Mouse (Mus musculus) limb, embryonic 11.5 days (tissue): Measurements from ENCODE around the gene Clcn6. TPM values are rescaled to one million over a fixed set of nuclear protein-coding genes. Genes with fewer than 3 reads are reported as not detected.
A peak's percentile ranks its signal among the peaks of the same experiment; 100 is the strongest.

Experiments used
- ATAC-seq: fragments of 200-750 bp; cut with Nextera tagmentation; 2 replicates; pipeline ENCODE4 v1.8.0; 2017; ENCODE audit warnings: low read depth; ENCODE audit not compliant: insufficient number of reproducible peaks, low FRiP score, low TSS enrichment
- DNase-seq: peaks from one replicate; pipeline ENCODE4 v3.0.0-alpha.2; 2015; ENCODE audit warnings: low spot score
- H3K27ac ChIP-seq: fragments of 300-500 bp; sonication (generic); replicated peaks from 2 replicates; pipeline ENCODE4 v1.5.1; 2014; ENCODE audit warnings: low read depth, mild to moderate bottlenecking, low read length
- H3K27me3 ChIP-seq: fragments of 300-500 bp; sonication (generic); 2 replicates; pipeline ENCODE4 v1.6.1; 2014; ENCODE audit warnings: mild to moderate bottlenecking, low read length, mixed read lengths; ENCODE audit not compliant: control insufficient read depth, insufficient read depth
- H3K36me3 ChIP-seq: fragments of 300-500 bp; sonication (generic); 2 replicates; pipeline ENCODE4 v1.6.1; 2014; ENCODE audit warnings: mild to moderate bottlenecking, low read length, moderate library complexity, mixed read lengths; ENCODE audit not compliant: control insufficient read depth, insufficient read depth
- H3K4me1 ChIP-seq: fragments of 300-500 bp; sonication (generic); 2 replicates; pipeline ENCODE4 v1.6.1; 2014; ENCODE audit warnings: low read length, mixed read lengths; ENCODE audit not compliant: control insufficient read depth, insufficient read depth
- H3K4me2 ChIP-seq: fragments of 300-500 bp; sonication (generic); 2 replicates; pipeline ENCODE4 v1.6.1; 2014; ENCODE audit warnings: low read depth, mild to moderate bottlenecking, moderate library complexity; ENCODE audit not compliant: severe bottlenecking
- H3K4me3 ChIP-seq: fragments of 300-500 bp; sonication (generic); 2 replicates; pipeline ENCODE4 v1.5.1; 2014; ENCODE audit warnings: low read depth, low read length
- H3K9ac ChIP-seq: fragments of 300-500 bp; sonication (generic); 2 replicates; pipeline ENCODE4 v1.6.1; 2014; ENCODE audit warnings: mild to moderate bottlenecking, low read length
- H3K9me3 ChIP-seq: fragments of 300-500 bp; sonication (generic); 2 replicates; pipeline ENCODE4 v1.6.1; 2016; ENCODE audit warnings: low read length; ENCODE audit not compliant: control insufficient read depth
- WGBS: fragments of 180-500 bp; shearing (Covaris S2); extraction: QIAGEN DNeasy Blood & Tissue Kit; methylation state at CpG from one replicate; pipeline ENCODE4 v1.1.7; 2014; 5-methylcytosine and 5-hydroxymethylcytosine counted together
- polyA plus RNA-seq: library from polyadenylated mRNA; unstranded; fragments of >200 nt; fragmentation: Nextera tagmentation; extraction: Ambion mirVana; gene quantifications from 2 replicates; pipeline ENCODE4 v1.2.1, GENCODE M21; 2014

Clcn6 gene
- polyA plus RNA-seq, 1 experiment from 2014 or later = 7.5 TPM

- no peak overlapping the region for H3K4me2 ChIP-seq
- H3K4me1 ChIP-seq = no peaks in the 10 kb centered on the region
- H3K4me3 ChIP-seq = no peak overlapping the region
- 81% methylated on average over 2 of the region's 2 CpGs for WGBS
- DNase-seq = no peak
- no peaks in the 10 kb centered on the region for H3K27me3 ChIP-seq
- no peaks in the 10 kb centered on the region for H3K9me3 ChIP-seq
- H3K27ac ChIP-seq = no peak overlapping the region
- peaks cover 27% of the 10 kb centered on the region for H3K36me3 ChIP-seq
- no peak overlapping the region for H3K9ac ChIP-seq
- no peak for ATAC-seq
Observed at GRCm38 (mm10) chr4:148018410-148018809, 20.2 kb downstream of the Clcn6 start.

GRCm38 (mm10) chr4:148016981-148017380 lies 21.6 kb downstream of the Clcn6 start:
- H3K9me3 ChIP-seq = no peaks in the 10 kb centered on the region
- H3K4me1 ChIP-seq = no peaks in the 10 kb centered on the region
- DNase-seq (no peak), ATAC-seq (no peak)
- 84% methylated on average over 3 of the region's 3 CpGs for WGBS
- no peak overlapping the region for H3K27ac ChIP-seq
- no peak overlapping the region for H3K4me3 ChIP-seq
- H3K4me2 ChIP-seq = no peak overlapping the region
- no peak overlapping the region for H3K9ac ChIP-seq
- peaks cover 35% of the 10 kb centered on the region for H3K36me3 ChIP-seq
- no peaks in the 10 kb centered on the region for H3K27me3 ChIP-seq

- Histone ChIP-seq H3K9ac (no peak overlapping the region), H3K9me3 (no peaks in the 10 kb centered on the region), H3K4me1 (no peaks in the 10 kb centered on the region), H3K27ac (no peak overlapping the region), H3K36me3 (peaks cover 41% of the 10 kb centered on the region), H3K27me3 (no peaks in the 10 kb centered on the region), H3K4me2 (no peak overlapping the region), H3K4me3 (no peak overlapping the region)
- 85% methylated on average over 10 of the region's 10 CpGs for WGBS
- ATAC-seq (no peak), DNase-seq (peak; percentile 25)
Observed at GRCm38 (mm10) chr4:148015418-148015817, 23.2 kb downstream of the Clcn6 start.

- DNase-seq = no peak
- Histone ChIP-seq H3K36me3 (peaks cover 42% of the 10 kb centered on the region), H3K27ac (no peak overlapping the region), H3K9me3 (no peaks in the 10 kb centered on the region), H3K4me1 (no peaks in the 10 kb centered on the region), H3K27me3 (no peaks in the 10 kb centered on the region), H3K4me3 (no peak overlapping the region), H3K4me2 (no peak overlapping the region), H3K9ac (no peak overlapping the region)
- 88% methylated on average over 4 of the region's 4 CpGs for WGBS
- no peak for ATAC-seq
Observed at GRCm38 (mm10) chr4:148012216-148012615, 26.4 kb downstream of the Clcn6 start.

- DNase-seq (no peak), ATAC-seq (no peak)
- Histone ChIP-seq H3K36me3 (peaks cover 45% of the 10 kb centered on the region), H3K9ac (no peak overlapping the region), H3K4me1 (no peaks in the 10 kb centered on the region), H3K4me3 (no peak overlapping the region), H3K27me3 (no peaks in the 10 kb centered on the region), H3K27ac (no peak overlapping the region), H3K9me3 (no peaks in the 10 kb centered on the region), H3K4me2 (no peak overlapping the region)
- WGBS = 84% methylated on average over 3 of the region's 3 CpGs
Observed at GRCm38 (mm10) chr4:148011332-148011731, 27.3 kb downstream of the Clcn6 start.

- no peak overlapping the region for H3K4me2 ChIP-seq
- no peak overlapping the region for H3K9ac ChIP-seq
- no peaks in the 10 kb centered on the region for H3K9me3 ChIP-seq
- DNase-seq (no peak), ATAC-seq (no peak)
- no peak overlapping the region for H3K4me3 ChIP-seq
- no peak overlapping the region for H3K27ac ChIP-seq
- H3K36me3 ChIP-seq = peaks cover 40% of the 10 kb centered on the region
- no peaks in the 10 kb centered on the region for H3K27me3 ChIP-seq
- peaks cover 3% of the 10 kb centered on the region; the same call in 1 of the 2 replicates for H3K4me1 ChIP-seq
- 92% methylated on average over 2 of the region's 2 CpGs for WGBS
Observed at GRCm38 (mm10) chr4:148009641-148010040, 29.0 kb downstream of the Clcn6 start.

- Histone ChIP-seq H3K4me1 (peaks cover 5% of the 10 kb centered on the region; the same call in 1 of the 2 replicates), H3K4me2 (no peak overlapping the region), H3K4me3 (no peak overlapping the region), H3K9me3 (no peaks in the 10 kb centered on the region), H3K27me3 (no peaks in the 10 kb centered on the region), H3K9ac (no peak overlapping the region), H3K27ac (no peak overlapping the region), H3K36me3 (peaks cover 35% of the 10 kb centered on the region)
- ATAC-seq (no peak), DNase-seq (peak; percentile 42)
- WGBS = 86% methylated on average over 4 of the region's 4 CpGs
Observed at GRCm38 (mm10) chr4:148008412-148008811, 30.2 kb downstream of the Clcn6 start.

GRCm38 (mm10) chr4:148004361-148004760 lies 34.3 kb downstream of the Clcn6 start:
- Histone ChIP-seq H3K4me3 (no peak overlapping the region), H3K4me2 (no peak overlapping the region), H3K4me1 (peaks cover 5% of the 10 kb centered on the region; the same call in 1 of the 2 replicates), H3K27me3 (no peaks in the 10 kb centered on the region), H3K27ac (no peak overlapping the region), H3K9ac (no peak overlapping the region), H3K36me3 (peaks cover 12% of the 10 kb centered on the region), H3K9me3 (no peaks in the 10 kb centered on the region)
- ATAC-seq = no peak
- WGBS = 51% methylated on average over 7 of the region's 7 CpGs
- DNase-seq = peak; percentile 25

- Histone ChIP-seq H3K4me1 (peaks cover 5% of the 10 kb centered on the region; the same call in 1 of the 2 replicates), H3K4me2 (no peak overlapping the region), H3K9ac (no peak overlapping the region), H3K36me3 (peaks cover 7% of the 10 kb centered on the region), H3K27me3 (no peaks in the 10 kb centered on the region), H3K4me3 (no peak overlapping the region), H3K9me3 (no peaks in the 10 kb centered on the region), H3K27ac (no peak overlapping the region)
- WGBS = 48% methylated on average over 8 of the region's 8 CpGs
- no peak for ATAC-seq
- peak; percentile 32 for DNase-seq
Observed at GRCm38 (mm10) chr4:148001866-148002265, 36.8 kb downstream of the Clcn6 start.
